Mouse (Mus musculus) heart, postnatal 0 days (tissue): Measurements from ENCODE around the gene Ubr1.

Experiments
- CTCF ChIP-seq: IDR thresholded peaks from 2 replicates; pipeline ENCODE4 v1.5.1; 2016; ENCODE audit warnings: antibody characterized with exemption, control low read depth, low read depth
- EP300 ChIP-seq: IDR thresholded peaks from 2 replicates; pipeline ENCODE4 v1.6.1; 2016; ENCODE audit warnings: antibody characterized with exemption, low read depth

- no peak for TF ChIP-seq CTCF
- no peak for TF ChIP-seq EP300
These were observed 10.3 kb downstream of the Ubr1 start for GRCm38 (mm10) chr2:120960261-120960660.
